Mouse (Mus musculus): ENCODE measurements around the gene Ttc21a. TPM values are rescaled to one million over a fixed set of nuclear protein-coding genes. Genes with fewer than 3 reads are reported as not detected.

The Ttc21a gene
- polyA plus RNA-seq, 1 experiment from 2014 or later: 0.22 TPM

GRCm38 (mm10) chr9:120012781-120013180 lies 75.4 kb downstream of the Ttc21a start:
- Histone ChIP-seq H3K4me1 (replicated peaks) (peaks cover 23% of the 10 kb centered on the region), H3K9ac (no peak overlapping the region), H3K4me2 (no peak overlapping the region), H3K27me3 (peaks cover 13% of the 10 kb centered on the region), H3K9me3 (replicated peaks) (no peaks in the 10 kb centered on the region), H3K27ac (replicated peaks) (no peak overlapping the region), H3K36me3 (replicated peaks) (no peaks in the 10 kb centered on the region), H3K4me3 (replicated peaks) (no peak overlapping the region)
- WGBS (ENCODE audit: insufficient replicate concordance): 59% methylated on average over 5 of the region's 5 CpGs
- no peak for ATAC-seq (ENCODE audit: insufficient read depth)

DNA sequence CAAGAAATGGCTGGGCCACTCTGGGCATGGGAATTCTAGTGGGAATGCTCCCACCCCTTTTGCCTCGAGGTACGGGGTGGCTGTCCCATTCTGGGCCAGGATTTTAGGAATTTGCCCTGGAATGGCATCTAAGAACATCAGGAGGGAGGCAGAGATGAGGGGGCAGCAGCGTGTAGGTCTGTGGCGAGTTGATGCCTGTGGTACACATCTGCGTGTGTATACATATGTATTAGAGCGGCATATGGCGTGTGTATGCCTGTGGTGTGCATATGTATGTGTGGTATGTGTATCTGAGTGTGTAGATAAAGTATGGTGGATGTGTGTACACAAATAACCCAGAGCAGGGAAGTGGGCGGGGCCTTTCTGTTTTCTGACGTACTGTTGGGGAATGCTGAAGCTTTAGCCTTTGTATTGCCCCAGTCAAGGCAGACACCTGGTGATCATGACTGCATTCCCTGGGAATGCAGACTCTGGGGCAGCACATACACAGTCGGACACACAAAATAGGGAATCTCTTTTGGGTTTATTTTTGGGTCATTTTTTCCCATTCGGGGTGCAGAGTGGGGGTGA lies 75.9 kb downstream of the Ttc21a start:
- Histone ChIP-seq H3K4me3 (replicated peaks) (no peak overlapping the region), H3K27ac (replicated peaks) (no peak overlapping the region), H3K36me3 (replicated peaks) (no peaks in the 10 kb centered on the region), H3K27me3 (peaks cover 13% of the 10 kb centered on the region), H3K9ac (no peak overlapping the region), H3K4me1 (replicated peaks) (peaks cover 23% of the 10 kb centered on the region), H3K4me2 (no peak overlapping the region), H3K9me3 (replicated peaks) (no peaks in the 10 kb centered on the region)
- 60% methylated on average over 11 of the region's 11 CpGs for WGBS (ENCODE audit: insufficient replicate concordance)
- ATAC-seq (ENCODE audit: insufficient read depth): no peak

DNA sequence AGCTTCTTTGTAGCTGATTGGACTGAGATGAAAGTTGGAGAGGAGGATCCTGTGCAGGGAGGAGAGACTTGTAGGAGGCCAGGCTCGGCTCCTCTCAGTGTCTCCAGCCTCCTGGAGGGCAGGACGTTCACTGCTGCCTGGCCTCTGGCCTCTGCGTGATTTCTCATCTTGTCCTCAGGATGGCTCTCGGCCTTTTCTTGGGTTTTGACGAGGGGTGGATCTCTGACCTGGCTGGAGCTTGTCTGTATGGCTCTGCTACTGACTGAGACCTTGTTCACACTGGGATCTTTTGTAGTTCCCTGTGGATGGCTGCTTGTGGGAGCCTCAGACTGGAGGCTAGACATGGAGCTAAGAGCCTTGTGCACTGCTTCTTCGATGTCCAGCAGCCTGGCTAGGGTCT lies 77.4 kb downstream of the Ttc21a start:
- WGBS (ENCODE audit: insufficient replicate concordance): 58% methylated on average over 6 of the region's 6 CpGs
- ATAC-seq (ENCODE audit: insufficient read depth): no peak
- Histone ChIP-seq H3K36me3 (replicated peaks) (no peaks in the 10 kb centered on the region), H3K4me3 (replicated peaks) (no peak overlapping the region), H3K9ac (no peak overlapping the region), H3K27me3 (peaks cover 9% of the 10 kb centered on the region), H3K4me2 (no peak overlapping the region), H3K27ac (replicated peaks) (no peak overlapping the region), H3K9me3 (replicated peaks) (no peaks in the 10 kb centered on the region), H3K4me1 (replicated peaks) (peaks cover 23% of the 10 kb centered on the region)

- Histone ChIP-seq H3K4me1 (replicated peaks) (peaks cover 10% of the 10 kb centered on the region), H3K9me3 (replicated peaks) (no peaks in the 10 kb centered on the region), H3K4me3 (replicated peaks) (no peak overlapping the region), H3K9ac (no peak overlapping the region), H3K4me2 (no peak overlapping the region), H3K27ac (replicated peaks) (no peak overlapping the region), H3K36me3 (replicated peaks) (no peaks in the 10 kb centered on the region), H3K27me3 (no peaks in the 10 kb centered on the region; the same call in none of the 2 replicates)
- 68% methylated on average over 10 of the region's 10 CpGs for WGBS (ENCODE audit: insufficient replicate concordance)
- ATAC-seq (ENCODE audit: insufficient read depth): no peak
Measured at GRCm38 (mm10) chr9:120016956-120017355, 79.5 kb downstream of the Ttc21a start.

Other genes starting within 250 kb of the Ttc21a start
- gene Scn10a, start 218.3 kb upstream of the Ttc21a start, polyA plus RNA-seq (2015; fragmentation: Nextera tagmentation; extraction: Ambion mirVana): 0.02 TPM in 1 of 2 replicates, not detected in the other
- gene Scn11a, start 112.2 kb upstream of the Ttc21a start, polyA plus RNA-seq (2015; fragmentation: Nextera tagmentation; extraction: Ambion mirVana): 0.02 TPM in 1 of 2 replicates, not detected in the other
- gene Wdr48, start 42.7 kb upstream of the Ttc21a start, polyA plus RNA-seq (2015; fragmentation: Nextera tagmentation; extraction: Ambion mirVana): 21.2 and 21.4 TPM in 2 replicates
- 9.9 and 11.4 TPM in 2 replicates for gene Gorasp1, start within 50 bp of the Ttc21a start, polyA plus RNA-seq (2015; fragmentation: Nextera tagmentation; extraction: Ambion mirVana)
- 2.0 and 2.8 TPM in 2 replicates for gene Csrnp1, start 47.1 kb downstream of the Ttc21a start, polyA plus RNA-seq (2015; fragmentation: Nextera tagmentation; extraction: Ambion mirVana)
- 0.17 and 0.43 TPM in 2 replicates for gene Xirp1, start 86.0 kb downstream of the Ttc21a start, polyA plus RNA-seq (2015; fragmentation: Nextera tagmentation; extraction: Ambion mirVana)
- 2.7 and 3.5 TPM in 2 replicates for gene Cx3cr1, start 132.3 kb downstream of the Ttc21a start, polyA plus RNA-seq (2015; fragmentation: Nextera tagmentation; extraction: Ambion mirVana)
- gene Ccr8, start 154.5 kb downstream of the Ttc21a start, polyA plus RNA-seq (2015; fragmentation: Nextera tagmentation; extraction: Ambion mirVana): 0.07 TPM in 1 of 2 replicates, not detected in the other
- gene Slc25a38, start 172.8 kb downstream of the Ttc21a start, polyA plus RNA-seq (2015; fragmentation: Nextera tagmentation; extraction: Ambion mirVana): 130 and 137 TPM in 2 replicates
- gene Rpsa, start 190.1 kb downstream of the Ttc21a start, polyA plus RNA-seq (2015; fragmentation: Nextera tagmentation; extraction: Ambion mirVana): 830 and 871 TPM in 2 replicates
- not detected in 2 replicates for gene Mobp, start 212.1 kb downstream of the Ttc21a start, polyA plus RNA-seq (2015; fragmentation: Nextera tagmentation; extraction: Ambion mirVana)